Mouse (Mus musculus) hindbrain, embryonic 12.5 days (tissue): ENCODE data around the gene Bnip3. TPM values are rescaled to one million over a fixed set of nuclear protein-coding genes. Genes with fewer than 3 reads are reported as not detected.

ENCODE experiments used
- ATAC-seq: fragments of 200-750 bp; cut with Nextera tagmentation; 2 replicates; pipeline ENCODE4 v1.8.0; 2017; ENCODE audit warnings: moderate TSS enrichment; ENCODE audit not compliant: low FRiP score
- H3K27ac ChIP-seq: fragments of 300-500 bp; sonication (generic); 2 replicates; pipeline ENCODE4 v1.5.1; 2016; ENCODE audit warnings: mild to moderate bottlenecking
- H3K27me3 ChIP-seq: fragments of 300-500 bp; sonication (generic); 2 replicates; pipeline ENCODE4 v1.6.1; 2016; ENCODE audit warnings: mild to moderate bottlenecking
- H3K36me3 ChIP-seq: fragments of 300-500 bp; sonication (generic); 2 replicates; pipeline ENCODE4 v1.6.1; 2016; ENCODE audit warnings: mild to moderate bottlenecking
- H3K4me1 ChIP-seq: fragments of 300-500 bp; sonication (generic); 2 replicates; pipeline ENCODE4 v1.6.1; 2016
- H3K4me2 ChIP-seq: fragments of 300-500 bp; sonication (generic); replicated peaks from 2 replicates; pipeline ENCODE4 v1.6.1; 2016; ENCODE audit warnings: mild to moderate bottlenecking
- H3K4me3 ChIP-seq: fragments of 300-500 bp; sonication (generic); 2 replicates; pipeline ENCODE4 v1.5.1; 2016; ENCODE audit warnings: mild to moderate bottlenecking
- H3K9ac ChIP-seq: fragments of 300-500 bp; sonication (generic); 2 replicates; pipeline ENCODE4 v1.6.1; 2016; ENCODE audit warnings: mild to moderate bottlenecking, moderate library complexity
- H3K9me3 ChIP-seq: fragments of 300-500 bp; sonication (generic); replicated peaks from 2 replicates; pipeline ENCODE4 v1.6.1; 2016; ENCODE audit warnings: mild to moderate bottlenecking
- WGBS: fragments of 180-500 bp; shearing (Covaris S2); methylation state at CpG from one replicate; pipeline ENCODE4 v1.1.7; 2016; 5-methylcytosine and 5-hydroxymethylcytosine counted together
- polyA plus RNA-seq: library from polyadenylated mRNA; unstranded; fragments of >200 nt; fragmentation: Nextera tagmentation; extraction: Ambion mirVana; gene quantifications from 2 replicates; pipeline ENCODE4 v1.2.1, GENCODE M21; 2016

Gene Bnip3
- polyA plus RNA-seq, 1 experiment from 2014 or later, result 92.7 TPM

DNA sequence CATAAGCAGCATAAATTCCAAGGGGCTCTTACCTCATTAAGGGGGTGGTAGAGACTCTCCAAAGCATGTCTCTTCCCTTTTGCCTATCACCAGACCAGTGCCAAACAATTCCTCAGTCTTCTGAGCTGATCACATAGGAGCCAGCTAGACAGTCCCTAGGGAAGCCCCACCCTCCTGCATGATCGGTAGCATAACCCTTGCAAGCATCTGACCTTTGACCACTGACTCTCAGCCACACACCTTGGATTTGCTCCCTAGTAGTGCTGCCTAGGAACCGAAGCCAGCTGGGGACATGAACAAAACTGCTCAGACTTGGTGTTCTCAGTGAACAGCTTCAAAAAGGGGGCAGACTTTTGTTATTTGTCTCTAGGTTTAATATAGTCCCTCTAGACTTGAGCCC is 11.2 kb downstream of the Bnip3 start:
- Histone ChIP-seq H3K27me3 (no peaks in the 10 kb centered on the region), H3K4me3 (no peak overlapping the region), H3K27ac (no peak overlapping the region), H3K4me1 (no peaks in the 10 kb centered on the region), H3K36me3 (peaks cover 32% of the 10 kb centered on the region), H3K9ac (no peak overlapping the region), H3K9me3 (no peaks in the 10 kb centered on the region), H3K4me2 (no peak overlapping the region)
- ATAC-seq, result no peak
- 71% methylated on average over 2 of the region's 2 CpGs for WGBS

GRCm38 (mm10) chr7:138885365-138886289 is 23.7 kb downstream of the Bnip3 start:
- H3K27ac ChIP-seq, result no peak overlapping the region
- H3K9ac ChIP-seq, result no peak overlapping the region
- H3K4me3 ChIP-seq, result no peak overlapping the region
- ATAC-seq, result no peak
- no peaks in the 10 kb centered on the region for H3K27me3 ChIP-seq
- peaks cover 32% of the 10 kb centered on the region for H3K36me3 ChIP-seq
- WGBS, result 87% methylated on average over 13 of the region's 13 CpGs
- no peaks in the 10 kb centered on the region for H3K9me3 ChIP-seq
- H3K4me1 ChIP-seq, result no peaks in the 10 kb centered on the region
- no peak overlapping the region for H3K4me2 ChIP-seq

DNA sequence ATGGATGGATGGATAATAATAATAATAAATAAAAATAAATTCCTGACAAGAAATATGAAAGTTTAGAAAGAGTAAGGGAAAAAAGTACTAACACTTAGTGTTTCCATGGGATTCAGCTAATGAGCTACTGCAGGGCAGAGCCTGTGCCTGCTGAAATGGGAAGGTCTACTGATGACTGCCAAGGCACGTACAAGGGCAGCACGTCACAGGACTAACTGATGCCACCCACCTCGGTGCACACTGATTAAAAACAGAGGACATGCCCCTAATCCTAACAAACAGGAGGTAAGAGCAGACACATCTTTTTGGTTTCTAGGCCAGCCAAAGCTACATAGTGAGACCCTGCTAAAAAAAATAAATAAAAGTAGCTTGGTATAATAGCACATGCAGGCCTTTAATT is 25.6 kb downstream of the Bnip3 start:
- Histone ChIP-seq H3K36me3 (peaks cover 50% of the 10 kb centered on the region), H3K4me3 (no peak overlapping the region), H3K27me3 (no peaks in the 10 kb centered on the region), H3K4me2 (no peak overlapping the region), H3K27ac (no peak overlapping the region), H3K4me1 (no peaks in the 10 kb centered on the region), H3K9me3 (no peaks in the 10 kb centered on the region), H3K9ac (no peak overlapping the region)
- no peak for ATAC-seq
- WGBS, result 92% methylated on average over 3 of the region's 3 CpGs

- Histone ChIP-seq H3K4me3 (no peak overlapping the region), H3K27me3 (no peaks in the 10 kb centered on the region), H3K9me3 (no peaks in the 10 kb centered on the region), H3K27ac (no peak overlapping the region), H3K36me3 (peaks cover 86% of the 10 kb centered on the region), H3K9ac (no peak overlapping the region), H3K4me1 (no peaks in the 10 kb centered on the region), H3K4me2 (no peak overlapping the region)
- no peak for ATAC-seq
- WGBS, result 87% methylated on average over 3 of the region's 3 CpGs
Measured at GRCm38 (mm10) chr7:138875031-138875430, 34.3 kb downstream of the Bnip3 start.

DNA sequence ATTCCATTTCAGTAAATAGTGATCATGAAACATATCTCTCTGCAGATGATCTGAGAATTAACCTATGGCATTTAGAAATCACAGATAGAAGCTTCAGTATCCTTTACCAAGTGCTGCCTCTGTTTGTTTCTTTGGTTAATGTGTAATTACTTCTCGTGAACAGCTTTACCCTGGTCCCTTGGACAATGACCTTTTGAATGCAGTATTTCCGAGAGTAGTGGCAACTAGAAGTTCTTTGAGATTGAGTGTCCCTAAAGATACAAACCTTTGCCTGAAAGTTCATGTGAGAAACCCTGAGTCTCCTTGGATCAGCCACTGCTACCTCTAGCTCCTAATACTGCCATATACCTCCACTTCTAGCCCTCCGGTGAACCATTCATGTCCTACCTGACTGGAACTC is 36.4 kb downstream of the Bnip3 start:
- H3K4me1 ChIP-seq, result no peaks in the 10 kb centered on the region
- no peak overlapping the region for H3K9ac ChIP-seq
- no peak overlapping the region for H3K4me3 ChIP-seq
- no peaks in the 10 kb centered on the region for H3K9me3 ChIP-seq
- no peak overlapping the region for H3K4me2 ChIP-seq
- no peaks in the 10 kb centered on the region for H3K27me3 ChIP-seq
- ATAC-seq, result no peak
- 90% methylated on average over 3 of the region's 3 CpGs for WGBS
- no peak overlapping the region for H3K27ac ChIP-seq
- peaks cover 82% of the 10 kb centered on the region for H3K36me3 ChIP-seq

GRCm38 (mm10) chr7:138868316-138868715 is 41.0 kb downstream of the Bnip3 start:
- no peaks in the 10 kb centered on the region for H3K9me3 ChIP-seq
- H3K27ac ChIP-seq, result no peak overlapping the region
- no peak overlapping the region for H3K4me3 ChIP-seq
- H3K4me2 ChIP-seq, result no peak overlapping the region
- no peaks in the 10 kb centered on the region for H3K27me3 ChIP-seq
- H3K4me1 ChIP-seq, result 0 out of 2 replicates have a peak, but pooled peaks cover 3% of the 10 kb centered on the region
- 90% methylated on average over 4 of the region's 4 CpGs for WGBS
- ATAC-seq, result no peak
- H3K36me3 ChIP-seq, result peaks cover 50% of the 10 kb centered on the region
- H3K9ac ChIP-seq, result no peak overlapping the region

GRCm38 (mm10) chr7:138867286-138867685 is 42.0 kb downstream of the Bnip3 start:
- Histone ChIP-seq H3K4me2 (no peak overlapping the region), H3K36me3 (peaks cover 41% of the 10 kb centered on the region), H3K9ac (no peak overlapping the region), H3K4me1 (0 out of 2 replicates have a peak, but pooled peaks cover 3% of the 10 kb centered on the region), H3K27ac (no peak overlapping the region), H3K9me3 (no peaks in the 10 kb centered on the region), H3K27me3 (no peaks in the 10 kb centered on the region), H3K4me3 (no peak overlapping the region)
- 69% methylated on average over 6 of the region's 6 CpGs for WGBS
- no peak for ATAC-seq

DNA sequence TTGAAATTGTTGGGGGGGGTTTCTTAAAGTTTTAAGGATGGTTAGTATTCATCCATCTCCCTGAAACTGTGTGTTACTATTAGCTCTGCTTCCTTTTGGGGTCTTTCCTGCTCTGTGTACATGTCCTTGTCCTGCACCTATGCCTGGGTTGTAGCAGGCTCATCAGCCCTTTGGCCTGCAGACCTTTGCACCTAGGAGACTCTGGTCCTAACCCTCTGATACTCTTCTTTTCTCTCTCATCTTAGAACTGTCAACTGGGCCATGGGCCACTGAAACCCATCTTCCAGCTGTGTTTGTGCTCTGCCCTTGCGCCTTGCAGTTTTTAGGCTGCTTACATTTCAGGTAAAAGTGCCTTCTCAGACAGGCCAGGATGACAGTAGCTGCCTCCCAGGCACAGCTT is 44.5 kb downstream of the Bnip3 start:
- 0 out of 2 replicates have a peak, but pooled peaks cover 3% of the 10 kb centered on the region for H3K4me1 ChIP-seq
- no peaks in the 10 kb centered on the region for H3K9me3 ChIP-seq
- no peak overlapping the region for H3K4me2 ChIP-seq
- 94% methylated on average over 1 of the region's 1 CpGs for WGBS
- no peak overlapping the region for H3K27ac ChIP-seq
- peaks cover 29% of the 10 kb centered on the region for H3K36me3 ChIP-seq
- no peak overlapping the region for H3K9ac ChIP-seq
- no peak overlapping the region for H3K4me3 ChIP-seq
- ATAC-seq, result no peak
- no peaks in the 10 kb centered on the region for H3K27me3 ChIP-seq

GRCm38 (mm10) chr7:138863950-138864572 is 45.3 kb downstream of the Bnip3 start:
- Histone ChIP-seq H3K4me1 (0 out of 2 replicates have a peak, but pooled peaks cover 3% of the 10 kb centered on the region), H3K9ac (no peak overlapping the region), H3K4me3 (no peak overlapping the region), H3K36me3 (peaks cover 23% of the 10 kb centered on the region), H3K27me3 (no peaks in the 10 kb centered on the region), H3K9me3 (no peaks in the 10 kb centered on the region), H3K4me2 (no peak overlapping the region), H3K27ac (no peak overlapping the region)
- 78% methylated on average over 3 of the region's 3 CpGs for WGBS
- ATAC-seq, result no peak

DNA sequence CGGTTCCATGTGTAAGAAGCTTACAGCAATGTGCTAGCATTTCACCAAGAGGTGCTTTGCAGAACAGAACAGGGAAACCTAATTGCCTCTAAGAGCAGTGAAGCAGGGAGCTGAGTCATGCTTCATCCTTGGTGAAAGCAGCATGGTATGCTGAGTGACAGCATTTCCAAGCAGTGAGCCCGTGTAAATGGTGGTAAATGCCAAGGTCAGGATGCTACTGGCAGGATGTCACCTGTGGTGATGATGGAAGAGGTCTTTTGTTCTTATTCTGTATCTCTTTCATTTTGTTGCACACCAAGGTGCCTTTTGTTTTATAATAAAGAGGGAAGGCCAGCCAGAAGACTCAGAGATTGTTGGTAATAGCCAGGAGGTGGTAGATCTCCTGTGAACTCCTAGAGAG is 52.6 kb downstream of the Bnip3 start:
- WGBS, result 60% methylated on average over 2 of the region's 2 CpGs
- H3K27ac ChIP-seq, result no peak overlapping the region
- ATAC-seq, result no peak
- H3K4me2 ChIP-seq, result no peak overlapping the region
- H3K9ac ChIP-seq, result no peak overlapping the region
- no peaks in the 10 kb centered on the region for H3K27me3 ChIP-seq
- peaks cover 35% of the 10 kb centered on the region for H3K36me3 ChIP-seq
- H3K9me3 ChIP-seq, result no peaks in the 10 kb centered on the region
- H3K4me1 ChIP-seq, result no peaks in the 10 kb centered on the region
- no peak overlapping the region for H3K4me3 ChIP-seq

GRCm38 (mm10) chr7:138854201-138854600 is 55.1 kb downstream of the Bnip3 start:
- Histone ChIP-seq H3K36me3 (peaks cover 35% of the 10 kb centered on the region), H3K9me3 (no peaks in the 10 kb centered on the region), H3K9ac (no peak overlapping the region), H3K4me2 (no peak overlapping the region), H3K27ac (no peak overlapping the region), H3K27me3 (no peaks in the 10 kb centered on the region), H3K4me3 (no peak overlapping the region), H3K4me1 (peaks cover 12% of the 10 kb centered on the region)
- ATAC-seq, result no peak
- WGBS, result 96% methylated on average over 2 of the region's 2 CpGs

DNA sequence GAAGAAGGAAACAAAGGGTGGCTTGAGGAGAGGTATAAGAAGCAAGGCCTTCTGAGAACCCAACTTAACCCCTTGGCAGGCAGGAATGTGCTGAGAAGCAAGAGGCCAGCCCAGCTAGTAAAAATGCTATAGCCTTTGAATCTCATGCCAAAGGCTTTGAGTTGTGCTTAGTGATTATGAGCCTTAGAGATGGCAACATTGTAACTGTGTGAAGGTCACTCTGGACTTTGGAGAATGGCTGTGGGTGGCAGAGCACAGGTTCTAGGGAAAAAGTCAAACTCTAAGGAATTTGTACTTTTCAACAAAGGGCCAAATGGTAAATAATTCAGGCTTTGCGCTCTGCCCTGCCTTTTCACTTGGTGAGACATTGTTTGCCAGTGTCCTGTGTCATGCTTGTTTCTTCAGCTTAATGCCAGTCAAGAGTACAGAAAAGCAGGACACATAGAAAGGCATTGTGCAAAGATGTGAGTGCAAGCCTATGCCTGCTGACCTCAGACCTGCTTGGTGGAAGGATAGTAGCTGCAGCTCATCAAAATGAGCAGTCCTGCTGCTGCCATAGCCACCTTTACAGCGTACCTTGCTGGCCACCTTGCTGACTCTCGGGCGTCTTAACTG is 55.8 kb downstream of the Bnip3 start:
- H3K9ac ChIP-seq, result no peak overlapping the region
- H3K36me3 ChIP-seq, result peaks cover 32% of the 10 kb centered on the region
- no peak overlapping the region for H3K4me3 ChIP-seq
- no peak overlapping the region for H3K27ac ChIP-seq
- WGBS, result 93% methylated on average over 4 of the region's 4 CpGs
- no peak for ATAC-seq
- H3K4me1 ChIP-seq, result peaks cover 15% of the 10 kb centered on the region
- H3K4me2 ChIP-seq, result no peak overlapping the region
- no peaks in the 10 kb centered on the region for H3K9me3 ChIP-seq
- no peaks in the 10 kb centered on the region for H3K27me3 ChIP-seq
